Mouse (Mus musculus) embryonic facial prominence, embryonic 13.5 days (tissue): ENCODE measurements around the gene G2e3. TPM values are rescaled to one million over a fixed set of nuclear protein-coding genes. Genes with fewer than 3 reads are reported as not detected.

ENCODE experiments used
- ATAC-seq: fragments of 200-750 bp; cut with Nextera tagmentation; 2 replicates; pipeline ENCODE4 v1.8.0; 2017; ENCODE audit warnings: low read depth; ENCODE audit not compliant: insufficient number of reproducible peaks, insufficient read depth, low FRiP score, low TSS enrichment
- H3K27ac ChIP-seq: fragments of 300-500 bp; sonication (generic); 2 replicates; pipeline ENCODE4 v1.5.1; 2015; ENCODE audit warnings: moderate library complexity, mild to moderate bottlenecking, inconsistent platforms
- H3K27me3 ChIP-seq: fragments of 300-500 bp; sonication (generic); 2 replicates; pipeline ENCODE4 v1.6.1; 2015; ENCODE audit warnings: mild to moderate bottlenecking, inconsistent platforms
- H3K36me3 ChIP-seq: fragments of 300-500 bp; sonication (generic); 2 replicates; pipeline ENCODE4 v1.6.1; 2015; ENCODE audit warnings: mild to moderate bottlenecking, inconsistent platforms
- H3K4me1 ChIP-seq: fragments of 300-500 bp; sonication (generic); 2 replicates; pipeline ENCODE4 v1.6.1; 2015; ENCODE audit warnings: inconsistent platforms
- H3K4me2 ChIP-seq: fragments of 300-500 bp; sonication (generic); 2 replicates; pipeline ENCODE4 v1.6.1; 2015; ENCODE audit warnings: moderate library complexity, mild to moderate bottlenecking, inconsistent platforms
- H3K4me3 ChIP-seq: fragments of 300-500 bp; sonication (generic); 2 replicates; pipeline ENCODE4 v1.5.1; 2015; ENCODE audit warnings: mild to moderate bottlenecking, inconsistent platforms
- H3K9ac ChIP-seq: fragments of 300-500 bp; sonication (generic); 2 replicates; pipeline ENCODE4 v1.6.1; 2015; ENCODE audit warnings: mild to moderate bottlenecking, inconsistent platforms
- H3K9me3 ChIP-seq: fragments of 300-500 bp; sonication (generic); 2 replicates; pipeline ENCODE4 v1.6.1; 2016; ENCODE audit warnings: inconsistent platforms
- WGBS: fragments of 180-500 bp; shearing (Covaris S2); methylation state at CpG from one replicate; pipeline ENCODE4 v1.1.7; 2015; ENCODE audit warnings: mixed read lengths; 5-methylcytosine and 5-hydroxymethylcytosine counted together
- polyA plus RNA-seq: library from polyadenylated mRNA; unstranded; fragments of >200 nt; fragmentation: Nextera tagmentation; extraction: Ambion mirVana; gene quantifications from 2 replicates; pipeline ENCODE4 v1.2.1, GENCODE M21; 2015

Gene G2e3
- polyA plus RNA-seq, 1 experiment from 2014 or later = 35.7 TPM

DNA sequence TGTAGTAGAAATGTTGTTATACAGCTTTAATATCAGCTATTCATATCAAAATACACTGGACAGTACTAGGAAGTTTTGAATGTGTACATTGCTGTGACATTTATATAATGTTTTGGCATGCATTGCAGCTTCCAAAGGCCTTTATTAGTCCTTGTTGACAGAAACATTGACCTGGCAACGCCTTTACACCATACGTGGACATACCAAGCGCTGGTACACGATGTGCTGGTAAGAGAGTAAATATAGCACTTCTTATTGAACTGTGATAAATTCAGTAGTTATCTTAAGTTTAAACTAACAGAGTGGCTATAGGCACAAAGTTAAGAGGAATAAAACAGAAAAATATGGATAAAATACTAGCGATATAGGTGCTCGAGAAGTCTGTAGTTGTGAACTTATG lies 52.0 kb downstream of the G2e3 start:
- Histone ChIP-seq H3K4me3 (no peak overlapping the region), H3K36me3 (peaks cover 67% of the 10 kb centered on the region), H3K4me2 (no peak overlapping the region), H3K27me3 (no peaks in the 10 kb centered on the region), H3K27ac (no peak overlapping the region), H3K9ac (no peak overlapping the region), H3K4me1 (no peaks in the 10 kb centered on the region), H3K9me3 (no peaks in the 10 kb centered on the region)
- no peak for ATAC-seq
- WGBS = 93% methylated on average over 6 of the region's 6 CpGs

DNA sequence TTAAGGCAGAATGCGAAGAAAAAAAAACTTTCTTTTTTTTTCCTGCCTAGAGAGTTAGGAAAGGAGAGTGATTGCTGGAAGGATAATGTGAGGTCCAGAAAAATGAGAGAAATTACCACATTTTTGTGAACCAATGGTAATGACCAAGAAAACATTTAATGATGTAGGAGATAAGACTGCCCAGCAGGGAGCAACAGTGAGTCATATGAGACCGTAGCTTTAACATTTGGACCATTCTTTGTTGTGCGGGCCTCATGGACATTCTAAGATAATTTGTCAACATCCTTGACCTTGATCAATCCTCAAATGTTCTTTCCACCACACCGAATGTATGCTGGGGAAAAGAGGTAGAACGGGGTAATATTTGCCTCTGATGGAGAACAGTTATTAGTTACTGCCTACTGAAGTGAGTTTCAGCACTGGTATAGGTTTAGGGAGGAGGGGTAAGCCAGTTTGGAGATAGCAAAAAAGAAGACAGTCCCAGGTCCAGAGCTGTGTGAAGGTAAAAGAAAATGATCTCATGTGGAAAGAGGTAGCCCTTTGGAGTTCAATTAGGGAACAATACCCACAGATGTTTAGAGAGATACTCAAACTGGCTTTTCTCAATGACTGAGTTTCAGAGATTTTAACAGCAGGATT lies 54.3 kb downstream of the G2e3 start:
- Histone ChIP-seq H3K4me2 (no peak overlapping the region), H3K36me3 (peaks cover 58% of the 10 kb centered on the region), H3K4me3 (no peak overlapping the region), H3K9ac (no peak overlapping the region), H3K4me1 (no peaks in the 10 kb centered on the region), H3K27me3 (no peaks in the 10 kb centered on the region), H3K9me3 (no peaks in the 10 kb centered on the region), H3K27ac (no peak overlapping the region)
- no peak for ATAC-seq
- 66% methylated on average over 5 of the region's 5 CpGs for WGBS

DNA sequence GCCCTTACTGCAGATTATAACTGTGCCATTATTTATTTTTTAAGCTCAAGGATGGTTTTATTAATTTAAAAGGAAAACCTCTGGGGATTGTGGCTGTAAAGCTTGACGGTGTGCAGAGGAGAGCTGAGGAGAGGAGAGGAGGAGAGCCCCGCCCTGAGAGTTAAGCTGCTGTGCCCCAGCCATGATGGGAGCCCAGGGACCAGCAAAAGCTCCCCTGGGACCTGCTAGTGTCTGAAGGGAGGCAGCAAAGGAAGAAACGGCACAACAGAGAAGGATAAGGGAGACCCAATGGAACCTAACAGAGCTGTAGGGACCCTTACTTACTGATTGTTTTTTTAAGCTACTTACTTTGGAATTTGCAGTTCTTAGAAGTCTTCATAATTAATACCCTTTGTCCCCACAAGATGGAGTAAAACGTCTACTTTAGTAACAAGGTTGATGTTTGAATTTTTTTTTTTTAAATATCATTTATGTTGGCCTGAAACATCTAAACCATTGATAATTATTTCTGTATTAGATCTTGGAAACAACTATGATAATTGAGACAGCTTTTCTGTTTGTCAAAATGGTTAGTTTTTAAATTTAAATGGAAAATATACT lies 56.2 kb downstream of the G2e3 start:
- H3K27me3 ChIP-seq = no peaks in the 10 kb centered on the region
- no peak overlapping the region for H3K9ac ChIP-seq
- no peaks in the 10 kb centered on the region for H3K4me1 ChIP-seq
- H3K4me2 ChIP-seq = no peak overlapping the region
- H3K27ac ChIP-seq = no peak overlapping the region
- no peaks in the 10 kb centered on the region for H3K9me3 ChIP-seq
- ATAC-seq = no peak
- WGBS = 56% methylated on average over 4 of the region's 4 CpGs
- H3K36me3 ChIP-seq = peaks cover 57% of the 10 kb centered on the region
- H3K4me3 ChIP-seq = no peak overlapping the region

DNA sequence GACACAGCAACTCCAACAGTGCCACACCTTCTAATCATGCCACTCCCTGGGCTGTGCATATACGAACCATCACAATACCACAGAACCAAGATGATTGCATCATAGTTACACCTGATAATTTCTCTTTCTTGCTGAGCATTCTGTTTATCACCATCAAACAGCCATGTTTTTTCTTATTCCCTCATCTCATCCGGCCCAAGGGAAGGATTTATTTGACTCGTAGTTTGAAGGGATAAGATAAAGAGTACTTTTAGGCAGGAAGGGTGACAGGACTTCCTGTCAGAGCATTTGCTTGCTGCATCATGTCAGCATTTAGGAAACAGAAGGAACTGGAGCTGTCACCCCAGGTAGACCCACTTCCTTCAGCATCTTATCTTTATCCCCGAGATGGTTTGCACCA lies 63.5 kb downstream of the G2e3 start:
- Histone ChIP-seq H3K4me3 (no peak overlapping the region), H3K4me2 (no peak overlapping the region), H3K36me3 (peaks cover 53% of the 10 kb centered on the region), H3K9me3 (no peaks in the 10 kb centered on the region), H3K27me3 (no peaks in the 10 kb centered on the region), H3K27ac (no peak overlapping the region), H3K4me1 (no peaks in the 10 kb centered on the region), H3K9ac (no peak overlapping the region)
- ATAC-seq = no peak
- WGBS = 84% methylated on average over 4 of the region's 4 CpGs

Other genes with a start within 250 kb of the G2e3 start
- 89.5 and 91.8 TPM in 2 replicates for gene Scfd1, start 29.4 kb downstream of the G2e3 start, polyA plus RNA-seq
- gene Coch, start 245.3 kb downstream of the G2e3 start, polyA plus RNA-seq = 4.1 and 4.6 TPM in 2 replicates